Mouse (Mus musculus): Measurements from ENCODE around the gene Pwwp2a.

The Pwwp2a gene

DNA sequence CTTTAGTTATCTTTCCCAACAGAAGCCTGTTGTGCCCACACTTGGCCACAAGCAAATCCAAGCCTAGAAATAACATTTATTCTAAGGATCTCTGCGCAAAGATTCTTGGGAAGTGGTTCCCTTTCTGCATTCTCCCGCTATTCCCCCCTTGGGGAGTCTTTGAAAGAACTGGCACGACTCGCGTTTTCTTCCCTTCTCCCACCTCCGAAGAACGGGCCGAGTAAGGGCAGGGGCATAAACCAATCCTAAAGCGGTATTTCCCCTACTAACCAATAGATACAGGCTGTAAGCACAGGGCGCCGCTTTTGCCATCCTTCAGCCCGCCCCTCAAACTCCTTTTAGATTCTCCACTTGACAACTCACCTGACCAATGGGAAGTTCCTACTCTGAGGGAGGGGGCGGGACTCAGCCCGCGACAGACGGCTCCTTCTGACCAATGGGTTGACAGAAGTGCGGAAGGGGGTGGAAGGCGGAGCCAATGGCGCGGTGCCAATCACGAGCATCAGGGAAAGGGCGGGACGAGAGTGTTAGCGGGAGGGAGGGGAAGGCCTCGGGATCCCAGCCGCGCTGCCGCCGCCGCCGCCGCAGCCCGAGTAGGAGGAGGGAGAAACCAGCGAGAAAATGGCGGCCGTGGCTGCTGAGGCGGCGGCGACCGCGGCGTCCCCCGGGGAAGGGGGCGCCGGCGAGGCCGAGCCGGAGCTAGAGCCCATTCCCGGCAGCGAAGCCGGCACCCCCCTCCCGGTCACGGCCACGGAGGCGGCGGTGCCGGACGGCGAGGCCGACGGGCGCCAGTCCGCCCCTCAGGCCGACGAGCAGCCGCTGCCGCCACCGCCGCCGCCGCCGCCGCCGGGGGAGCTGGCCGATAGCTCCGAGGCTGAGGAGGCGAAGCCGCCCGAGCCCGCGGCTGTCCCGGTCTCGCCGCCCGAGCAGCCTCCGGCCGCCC lies at the start of gene Pwwp2a:
TSS of gene Pwwp2a (plus strand) at position 527 of the 943 bp plus-strand sequence.
- ATAC-seq (ENCODE audit: low TSS enrichment), result peak; percentile 89

DNA sequence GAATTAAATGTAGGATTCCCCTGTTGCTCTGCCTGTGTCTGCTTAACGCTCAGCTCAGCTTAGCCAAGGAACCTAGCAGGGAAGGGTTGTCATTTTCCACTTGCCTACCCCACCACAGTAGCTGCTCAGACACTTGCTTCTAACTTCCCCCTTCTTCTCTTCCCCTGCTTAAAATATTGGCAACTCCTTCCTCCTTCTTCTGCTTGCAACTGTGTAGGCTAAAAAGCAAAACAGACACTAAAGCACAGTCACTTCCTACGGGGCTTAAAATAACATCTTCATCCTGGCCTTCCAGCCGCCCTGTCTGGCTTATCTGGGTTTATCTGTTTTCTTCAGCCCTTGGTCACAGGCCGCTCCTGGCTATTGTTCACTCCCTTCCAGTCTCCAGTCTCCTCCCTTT lies 49.2 kb upstream of the Pwwp2a start:
- ATAC-seq (ENCODE audit: low TSS enrichment), result peak; percentile 84

DNA sequence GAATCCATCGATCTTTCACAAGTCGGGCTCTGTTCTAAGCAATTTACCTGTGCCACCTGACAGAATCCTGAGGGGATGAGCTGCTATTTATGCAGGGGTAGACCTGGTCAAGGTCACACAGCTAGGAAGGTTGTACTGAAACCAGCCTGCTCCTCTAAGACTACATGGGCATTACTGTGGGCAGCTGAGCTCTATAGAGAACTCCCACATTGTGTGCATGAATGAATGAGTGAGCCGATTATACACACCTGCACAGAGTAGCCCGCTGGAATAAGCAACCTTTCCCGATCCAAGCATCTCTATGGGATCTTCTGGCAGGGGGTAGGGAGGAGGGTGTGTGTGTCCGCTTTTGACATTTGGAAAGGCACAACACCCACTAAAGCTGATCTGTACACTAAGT lies 48.6 kb upstream of the Pwwp2a start:
- ATAC-seq (ENCODE audit: low TSS enrichment), result peak; percentile 20; the same call in 1 of the 2 replicates

DNA sequence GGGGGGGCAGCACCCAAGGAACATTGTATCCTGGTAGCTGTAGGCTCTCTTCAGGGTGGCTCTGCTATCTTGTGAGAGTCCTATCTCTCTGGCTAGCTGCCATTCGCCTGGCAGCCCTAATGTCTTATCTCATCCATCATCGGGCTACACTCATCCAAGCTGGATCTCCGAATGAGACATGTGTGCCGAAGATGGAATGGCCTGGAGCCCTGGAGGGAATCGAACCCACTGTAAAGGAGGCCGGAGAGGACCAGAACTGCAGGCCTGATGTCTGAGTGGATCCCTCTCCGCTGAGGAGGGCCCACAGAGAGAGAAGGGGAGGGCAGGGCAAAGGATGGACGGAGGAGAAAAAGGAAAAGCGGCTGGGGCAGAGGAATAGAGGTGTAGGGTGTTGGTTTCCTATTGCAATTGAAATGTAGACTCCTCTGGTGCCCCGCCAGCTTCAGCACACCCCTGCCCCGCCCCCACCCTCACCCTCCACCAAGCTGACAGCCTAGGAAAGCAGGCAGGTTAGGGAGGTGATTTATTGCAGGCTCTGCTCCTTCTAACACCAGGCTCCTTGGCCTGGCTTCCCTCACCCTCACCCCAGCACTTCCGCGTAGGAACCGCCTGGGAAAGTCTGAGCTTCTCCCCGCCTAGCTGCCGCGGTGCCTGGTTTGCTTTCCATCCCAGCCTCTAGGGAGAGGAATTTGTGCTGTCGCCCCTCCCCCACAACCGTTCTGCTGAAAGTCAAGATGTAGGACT lies 48.0 kb upstream of the Pwwp2a start:
- peak; percentile 38 for ATAC-seq (ENCODE audit: low TSS enrichment)

DNA sequence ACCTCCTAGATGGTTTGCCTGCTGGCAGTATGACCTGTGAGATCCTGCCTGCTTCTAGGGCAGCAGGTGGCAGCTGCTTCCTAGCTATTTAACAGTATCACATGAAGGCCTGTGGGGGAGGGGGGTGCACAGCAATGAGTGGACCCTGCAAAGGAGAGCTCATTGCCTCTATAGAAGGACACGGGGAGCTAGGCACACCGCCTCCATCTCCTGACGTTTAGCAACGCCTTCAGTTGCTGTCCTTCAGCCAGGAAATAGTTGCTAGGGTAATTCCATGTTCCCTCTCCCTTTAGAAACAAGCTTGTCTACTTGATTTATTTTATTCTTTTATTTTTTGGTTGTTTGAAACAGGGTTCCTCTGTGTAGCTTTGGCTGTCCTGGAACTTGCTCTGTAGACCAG lies 45.0 kb upstream of the Pwwp2a start:
- peak; percentile 50; the same call in 1 of the 2 replicates for ATAC-seq (ENCODE audit: low TSS enrichment)

DNA sequence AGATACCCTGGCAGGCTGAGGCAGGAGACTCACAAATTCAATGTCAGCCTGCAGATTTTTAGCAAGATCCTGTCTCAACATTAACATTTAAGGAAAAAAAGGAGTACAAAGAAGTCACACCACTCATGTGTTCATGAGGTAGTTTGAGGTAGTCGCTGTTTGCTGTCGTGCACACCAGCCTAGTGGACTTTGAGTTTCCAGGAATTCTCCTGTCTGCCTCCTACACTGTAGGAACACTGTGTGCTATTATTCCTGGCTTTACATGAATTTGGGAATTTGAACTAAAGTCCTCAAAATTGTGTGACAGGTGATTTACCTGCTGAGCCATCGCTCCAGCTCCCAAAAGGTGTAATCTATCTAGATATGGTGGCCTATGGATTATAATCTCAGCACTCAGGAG lies 43.3 kb upstream of the Pwwp2a start:
- ATAC-seq (ENCODE audit: low TSS enrichment), result no peak

DNA sequence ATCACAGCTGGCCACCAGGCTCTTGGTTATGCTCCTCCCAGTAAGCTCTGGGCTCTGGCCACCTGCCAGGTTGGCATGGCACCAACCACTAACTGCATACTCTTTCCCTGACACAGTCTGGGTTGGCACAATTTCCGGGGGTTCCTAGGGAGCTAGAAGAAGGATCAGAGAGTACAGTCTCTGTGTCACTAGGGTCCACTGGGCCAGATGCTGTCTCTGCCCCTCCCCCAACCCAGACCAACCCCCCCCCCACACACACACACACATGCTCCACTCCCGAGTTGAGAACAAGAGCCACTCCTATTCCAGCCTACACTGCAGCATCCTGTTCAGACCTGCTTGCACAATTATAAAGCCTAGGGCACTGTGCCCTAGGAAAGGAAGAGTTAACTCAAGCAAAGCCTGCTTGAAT lies 38.6 kb upstream of the Pwwp2a start:
- ATAC-seq (ENCODE audit: low TSS enrichment), result peak; percentile 55

DNA sequence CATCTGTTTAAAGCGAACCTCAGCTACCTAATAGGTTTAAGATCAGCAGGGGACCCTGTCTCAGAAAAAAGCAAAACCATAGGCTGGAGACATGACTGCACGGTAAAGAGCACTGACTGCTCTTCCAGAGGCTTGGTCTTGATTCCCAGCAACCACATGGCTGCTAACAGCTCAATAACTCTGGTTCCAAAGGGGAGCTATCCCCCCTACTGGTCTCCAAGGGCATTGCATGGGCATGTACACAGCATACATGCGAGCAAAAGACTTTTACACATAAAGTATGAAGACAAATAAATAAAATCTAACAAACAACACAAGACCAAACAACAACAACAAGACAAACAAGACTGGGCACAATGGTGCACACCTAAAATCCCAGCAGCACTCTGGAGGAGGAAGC lies 36.5 kb upstream of the Pwwp2a start:
- no peak for ATAC-seq (ENCODE audit: low TSS enrichment)

DNA sequence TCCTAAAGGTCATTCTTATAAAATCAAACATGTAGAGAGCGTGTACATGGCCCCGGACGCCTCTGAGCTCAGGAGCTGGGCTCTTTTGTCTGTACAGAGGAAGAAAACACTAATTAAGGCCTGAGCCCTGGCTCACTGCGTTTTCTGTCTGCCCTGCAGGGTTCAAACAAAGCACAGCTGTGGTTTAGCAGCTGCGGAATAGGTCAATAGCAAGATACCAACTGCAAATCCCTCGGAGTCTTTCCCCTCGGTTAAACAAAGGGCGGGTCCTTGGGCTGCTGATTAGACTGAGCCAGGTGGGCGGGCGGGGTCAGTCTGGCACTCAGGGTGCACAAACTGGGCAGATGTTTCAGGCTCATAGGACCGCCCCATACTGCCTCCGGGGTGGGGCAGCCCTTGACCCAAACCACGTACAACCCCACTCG lies 28.7 kb upstream of the Pwwp2a start:
- no peak for ATAC-seq (ENCODE audit: low TSS enrichment)

DNA sequence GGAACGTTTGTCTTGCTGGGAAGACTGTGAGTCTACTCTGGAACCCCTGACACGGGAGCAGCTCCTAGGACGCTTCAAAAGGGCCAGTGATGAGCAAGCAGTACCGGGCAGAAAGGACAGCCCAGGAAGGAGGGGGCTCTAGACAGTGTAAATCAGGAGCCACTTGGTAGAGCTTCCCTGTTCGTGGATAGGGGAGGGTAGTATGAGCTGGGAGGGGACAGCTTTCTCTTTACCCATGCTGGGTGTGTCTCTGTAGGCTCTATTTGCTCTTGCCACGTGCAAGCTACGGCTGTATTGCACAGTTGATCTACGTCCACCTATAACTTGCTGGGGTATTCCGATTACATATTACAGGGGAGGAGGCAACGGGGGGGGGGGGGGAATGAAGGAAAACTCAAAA lies 25.3 kb upstream of the Pwwp2a start:
- ATAC-seq (ENCODE audit: low TSS enrichment), result no peak

DNA sequence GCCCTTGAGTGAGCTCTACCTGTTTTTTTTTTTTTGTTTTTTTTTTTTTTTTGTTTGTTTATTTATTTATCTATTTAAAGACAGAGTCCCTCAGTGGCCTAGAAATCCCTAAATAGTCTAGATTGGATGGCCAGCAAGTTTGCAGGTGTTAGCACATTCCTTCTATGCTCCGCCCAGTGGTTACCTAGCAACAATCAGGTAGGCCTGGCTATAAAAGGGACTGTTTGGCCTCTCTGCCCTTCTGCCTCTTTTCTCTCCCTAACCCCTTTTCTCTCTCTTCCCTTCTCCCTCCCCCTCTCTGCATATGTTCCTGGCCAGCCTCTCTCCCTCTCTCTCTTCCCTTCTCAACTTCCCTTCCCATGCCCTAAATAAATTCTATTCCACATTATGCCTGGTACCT lies 23.8 kb upstream of the Pwwp2a start:
- ATAC-seq (ENCODE audit: low TSS enrichment), result no peak

DNA sequence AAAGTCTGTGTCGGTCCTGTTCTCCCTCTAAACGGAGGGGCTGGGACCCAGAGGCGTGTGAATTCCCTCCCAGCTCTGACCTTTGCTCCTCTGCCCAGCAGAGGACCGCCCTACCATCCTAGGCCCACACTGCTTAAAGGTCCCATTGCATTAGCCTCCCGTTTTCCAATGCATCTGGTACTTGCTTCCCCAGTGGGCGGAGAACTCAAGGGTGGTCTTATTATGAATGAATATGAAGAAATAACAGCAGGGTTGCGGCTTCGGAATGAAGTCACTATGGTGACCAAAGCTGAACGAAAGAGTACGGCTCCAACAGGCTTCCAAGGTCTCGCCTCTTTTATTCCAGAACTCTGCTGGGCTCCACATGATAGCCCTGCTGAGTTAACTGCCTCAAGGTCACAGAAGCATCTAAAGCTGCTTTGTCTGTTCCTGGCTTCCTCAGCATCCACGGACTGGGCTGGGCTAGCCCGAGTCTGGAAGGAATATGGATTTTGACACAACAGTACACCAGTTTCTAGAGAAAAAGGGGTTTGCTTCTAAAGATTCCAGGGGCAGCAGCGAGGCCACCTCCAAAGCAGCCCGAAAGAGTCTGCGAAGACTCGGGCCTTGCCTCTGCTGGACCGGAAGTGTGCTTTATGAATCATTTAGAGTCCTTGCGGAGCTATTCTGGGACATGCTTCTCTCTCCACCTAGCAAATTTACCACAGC lies 14.6 kb upstream of the Pwwp2a start:
- peak; percentile 70; the same call in 1 of the 2 replicates for ATAC-seq (ENCODE audit: low TSS enrichment)

DNA sequence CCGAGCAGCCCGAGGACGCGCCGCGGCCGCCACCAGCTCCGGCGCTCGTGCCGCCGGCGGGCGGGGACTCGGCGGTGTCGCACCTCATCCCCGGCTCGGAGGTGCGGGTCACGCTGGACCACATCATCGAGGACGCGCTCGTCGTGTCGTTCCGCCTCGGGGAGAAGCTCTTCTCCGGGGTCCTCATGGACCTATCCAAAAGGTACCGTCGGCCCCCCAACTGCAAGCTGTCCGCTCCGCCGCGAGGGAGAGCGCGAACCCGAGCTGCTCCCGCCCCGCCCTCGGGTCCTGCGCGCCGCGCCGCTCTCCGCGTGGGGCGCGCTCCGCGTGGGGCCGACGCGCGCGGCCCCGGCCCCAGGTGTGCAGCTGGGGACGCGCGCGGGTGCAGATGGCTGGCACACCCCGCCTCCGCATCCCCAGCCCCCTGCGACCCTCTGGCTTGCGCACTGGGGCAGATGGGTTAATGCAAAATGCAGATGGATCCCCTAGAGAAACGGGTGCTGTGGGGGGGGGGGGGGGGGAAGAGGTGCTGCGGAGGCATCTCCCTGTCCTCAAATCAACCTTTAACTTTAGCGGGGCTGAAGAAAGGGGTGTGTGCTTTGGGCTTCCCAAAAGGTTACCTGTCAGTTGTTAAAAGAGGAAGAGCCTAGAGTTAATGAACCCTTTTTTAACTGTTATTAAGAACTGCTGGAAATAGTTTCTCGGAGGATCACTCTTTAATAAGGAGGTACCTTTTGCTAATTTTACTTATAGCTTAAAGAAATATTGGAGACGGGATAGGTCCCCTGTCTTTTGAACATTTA lies 818 bp downstream of the Pwwp2a start:
- peak; percentile 63 for ATAC-seq (ENCODE audit: low TSS enrichment)

DNA sequence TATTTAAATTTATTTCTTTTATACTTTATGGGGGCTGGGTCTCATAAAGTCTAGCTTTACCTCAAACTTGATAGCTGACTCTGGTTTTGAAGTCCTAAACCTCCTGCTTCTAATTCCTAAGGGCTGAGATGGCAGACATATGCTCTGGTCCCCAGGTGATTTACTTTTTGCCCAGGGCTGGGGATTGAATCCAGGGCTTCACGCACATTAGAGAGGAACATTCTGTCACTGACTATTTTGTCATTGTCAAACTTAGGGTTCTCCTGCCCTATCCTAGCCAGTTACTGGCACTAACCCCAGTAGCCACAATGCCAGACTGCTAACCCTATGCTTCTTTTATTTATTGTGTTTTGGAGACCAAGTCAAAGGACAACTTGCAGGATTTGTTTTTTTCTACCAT lies 7.1 kb downstream of the Pwwp2a start:
- no peak for ATAC-seq (ENCODE audit: low TSS enrichment)

DNA sequence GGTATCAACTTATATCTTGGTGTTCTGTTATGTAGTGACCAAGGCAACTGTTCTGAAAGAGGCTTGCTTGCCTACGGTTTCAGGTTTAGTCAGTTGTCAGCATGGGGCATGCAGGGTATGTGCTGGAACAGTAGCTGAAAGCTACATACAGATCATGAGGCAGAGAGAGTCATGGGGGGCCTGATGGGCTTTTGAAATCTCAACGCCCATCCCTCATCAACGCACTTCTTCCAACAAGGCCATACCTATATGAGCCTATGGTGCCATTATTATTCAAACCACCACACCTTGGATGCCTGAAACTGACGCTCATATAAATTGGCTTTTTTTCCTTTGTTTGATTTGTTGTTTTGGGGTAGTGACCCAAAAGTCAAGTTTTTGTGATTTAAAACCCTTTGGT lies 14.8 kb downstream of the Pwwp2a start:
- ATAC-seq (ENCODE audit: low TSS enrichment), result no peak

DNA sequence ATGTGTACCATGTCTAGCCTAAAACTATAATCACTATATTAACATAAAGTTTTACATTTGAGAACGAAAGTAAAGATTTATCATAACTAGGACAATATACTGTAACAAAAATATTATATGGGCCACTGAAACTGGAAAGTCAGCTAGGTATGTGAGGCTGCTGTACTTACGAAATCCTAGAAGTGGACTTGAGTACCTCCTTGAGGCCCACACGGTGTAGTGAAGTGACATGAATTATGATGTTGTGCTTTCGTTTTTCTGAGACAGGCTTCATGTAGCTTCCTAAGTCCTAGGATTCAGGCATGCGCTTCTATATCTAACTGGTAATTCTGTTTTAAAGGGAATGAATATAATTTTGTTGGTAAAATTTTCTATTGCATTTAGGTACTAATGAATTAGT lies 16.8 kb downstream of the Pwwp2a start:
- ATAC-seq (ENCODE audit: low TSS enrichment), result no peak; the same call in 1 of the 2 replicates

DNA sequence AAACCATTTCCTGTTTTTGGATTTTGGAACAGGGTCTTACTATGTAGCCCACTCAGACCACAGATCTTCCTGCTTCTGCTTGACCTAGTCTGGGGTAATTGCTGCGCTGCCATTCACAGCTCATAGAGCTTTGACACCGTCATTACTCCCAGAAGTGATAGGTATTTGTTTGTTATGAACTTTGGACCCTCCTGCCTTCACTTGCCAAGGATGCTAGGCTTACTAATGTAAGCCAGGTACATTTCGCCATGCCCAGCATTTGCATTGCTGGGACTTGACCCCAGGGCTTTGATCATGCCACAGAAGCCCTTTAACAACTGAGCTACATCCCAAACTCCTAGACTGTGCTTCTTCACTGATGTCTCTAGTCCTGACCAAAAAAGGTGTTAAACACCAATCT lies 18.5 kb downstream of the Pwwp2a start:
- no peak for ATAC-seq (ENCODE audit: low TSS enrichment)

DNA sequence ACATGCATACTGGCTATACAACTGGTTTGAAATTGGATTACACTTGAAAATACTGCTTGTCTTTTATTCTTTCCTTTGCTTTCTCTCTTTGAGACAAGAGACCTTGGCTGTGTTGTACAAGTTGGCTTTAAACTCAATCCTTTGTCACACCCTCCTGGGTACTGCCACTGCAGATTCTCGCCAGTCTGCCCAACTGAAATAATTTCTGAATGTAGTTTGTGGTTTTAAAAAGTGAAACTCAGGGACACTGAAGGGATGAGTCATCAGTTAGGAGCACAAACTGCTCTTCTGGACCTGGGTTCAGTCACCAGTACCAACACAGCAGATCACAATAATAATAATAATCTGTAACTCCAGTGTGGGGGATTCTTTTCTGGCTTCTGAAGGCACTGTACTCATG lies 21.8 kb downstream of the Pwwp2a start:
- ATAC-seq (ENCODE audit: low TSS enrichment), result peak; percentile 58

DNA sequence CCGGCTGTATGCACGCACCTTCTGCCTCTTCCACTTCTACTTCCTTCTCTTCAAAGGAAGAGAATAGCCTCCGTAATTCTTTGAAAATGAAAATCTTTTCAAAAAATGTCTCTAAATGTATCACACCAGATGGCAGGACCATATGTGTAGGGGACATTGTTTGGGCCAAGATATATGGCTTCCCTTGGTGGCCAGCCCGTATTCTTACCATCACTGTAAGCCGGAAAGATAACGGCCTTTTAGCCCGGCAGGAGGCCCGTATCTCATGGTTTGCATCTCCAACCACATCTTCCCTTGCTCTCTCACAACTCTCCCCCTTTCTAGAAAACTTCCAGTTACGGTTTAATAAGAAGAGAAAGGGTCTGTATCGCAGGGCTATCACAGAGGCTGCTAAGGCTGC lies 24.0 kb downstream of the Pwwp2a start:
- peak; percentile 52; the same call in 1 of the 2 replicates for ATAC-seq (ENCODE audit: low TSS enrichment)

DNA sequence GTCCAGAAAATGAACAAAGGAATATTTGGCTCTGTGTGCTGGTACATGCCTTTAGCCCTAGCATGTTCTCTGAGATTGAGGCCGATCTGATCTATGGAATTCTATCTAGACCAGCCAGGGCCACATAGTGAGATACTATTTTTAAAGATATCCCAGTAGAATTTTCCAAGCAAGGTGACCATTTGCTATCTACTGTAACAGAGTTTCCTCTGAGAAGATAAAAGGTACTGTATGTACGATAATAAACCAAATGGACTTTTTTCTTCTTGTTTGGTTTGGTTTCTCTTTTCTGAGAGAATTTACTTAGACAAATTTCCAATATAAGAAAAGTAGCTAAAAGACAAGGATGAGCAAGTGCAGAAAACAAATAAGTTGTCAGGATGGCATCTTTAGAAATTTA lies 26.6 kb downstream of the Pwwp2a start:
- ATAC-seq (ENCODE audit: low TSS enrichment), result no peak

DNA sequence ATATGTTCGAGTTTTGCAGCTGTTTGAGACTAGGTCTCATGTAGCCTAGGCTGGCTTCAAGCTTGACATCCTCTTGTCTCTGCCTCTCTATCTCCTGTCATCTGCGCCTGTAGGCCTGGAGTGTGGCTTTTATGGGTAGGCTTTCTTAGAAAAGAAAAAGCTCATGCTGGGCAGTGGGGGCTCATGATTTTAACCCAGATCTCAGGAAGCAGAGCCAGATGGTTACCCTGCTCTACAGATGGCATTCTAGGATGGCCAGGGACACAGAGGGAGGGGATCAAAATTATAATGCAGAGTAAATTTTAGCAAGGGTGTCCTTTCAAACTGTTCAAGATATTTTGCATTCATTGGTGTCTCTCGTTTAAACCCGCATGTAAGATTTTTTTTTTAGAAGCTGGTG lies 30.4 kb downstream of the Pwwp2a start:
- peak; percentile 42 for ATAC-seq (ENCODE audit: low TSS enrichment)

Measured in frontal cortex, adult (tissue).